Mouse (Mus musculus) testis, postnatal 14 days (tissue): ENCODE measurements around the gene Hoxb6.

Experiments used
- DNase-seq: peaks from one replicate; pipeline ENCODE4 v3.0.0; 2021; ENCODE audit warnings: low spot score

Hoxb6 gene

DNA sequence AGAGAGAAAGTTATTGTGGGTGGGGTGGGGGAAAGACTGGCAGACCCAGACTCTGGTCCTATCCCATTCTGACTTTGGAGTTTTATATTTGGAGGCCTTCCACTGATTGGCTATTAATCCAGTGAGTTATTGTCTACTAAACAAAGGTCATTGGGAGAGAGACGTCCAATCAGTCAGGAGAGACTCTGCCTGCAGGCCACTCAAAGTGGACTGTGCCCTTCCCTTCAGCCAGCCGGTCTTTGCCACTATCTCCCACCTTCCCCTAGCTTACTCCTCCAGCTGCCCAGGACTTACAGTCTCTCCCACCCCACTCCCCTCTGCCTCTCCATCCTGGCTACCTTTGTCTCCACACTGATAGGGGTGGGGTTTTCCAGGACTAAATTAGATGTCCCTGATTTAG, 44.3 kb downstream of the Hoxb6 start:
- no peak for DNase-seq

DNA sequence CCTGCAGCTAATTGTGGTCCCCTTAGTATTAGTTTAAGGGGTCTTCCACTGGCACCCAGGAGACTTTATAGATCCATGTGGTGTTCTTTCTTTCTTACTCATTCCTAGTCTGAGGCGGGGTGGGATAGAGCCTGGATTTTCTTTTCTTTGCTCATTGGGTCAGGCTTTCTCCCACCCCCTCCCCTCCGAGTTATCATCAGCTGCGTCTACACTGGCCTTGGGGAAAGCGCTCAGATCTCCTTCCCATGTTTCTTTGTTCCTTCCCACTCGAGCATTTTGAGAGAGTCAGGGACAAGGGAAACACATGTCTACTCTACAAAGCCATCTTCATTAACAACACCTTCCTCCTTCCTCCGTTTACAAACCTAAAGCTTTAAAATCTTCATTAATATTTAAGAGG, 44.8 kb downstream of the Hoxb6 start:
- no peak for DNase-seq

- DNase-seq = no peak
Measured at GRCm38 (mm10) chr11:96338957-96339855, 46.9 kb downstream of the Hoxb6 start.

- DNase-seq = no peak
Measured at GRCm38 (mm10) chr11:96340698-96341365, 48.6 kb downstream of the Hoxb6 start.

DNA sequence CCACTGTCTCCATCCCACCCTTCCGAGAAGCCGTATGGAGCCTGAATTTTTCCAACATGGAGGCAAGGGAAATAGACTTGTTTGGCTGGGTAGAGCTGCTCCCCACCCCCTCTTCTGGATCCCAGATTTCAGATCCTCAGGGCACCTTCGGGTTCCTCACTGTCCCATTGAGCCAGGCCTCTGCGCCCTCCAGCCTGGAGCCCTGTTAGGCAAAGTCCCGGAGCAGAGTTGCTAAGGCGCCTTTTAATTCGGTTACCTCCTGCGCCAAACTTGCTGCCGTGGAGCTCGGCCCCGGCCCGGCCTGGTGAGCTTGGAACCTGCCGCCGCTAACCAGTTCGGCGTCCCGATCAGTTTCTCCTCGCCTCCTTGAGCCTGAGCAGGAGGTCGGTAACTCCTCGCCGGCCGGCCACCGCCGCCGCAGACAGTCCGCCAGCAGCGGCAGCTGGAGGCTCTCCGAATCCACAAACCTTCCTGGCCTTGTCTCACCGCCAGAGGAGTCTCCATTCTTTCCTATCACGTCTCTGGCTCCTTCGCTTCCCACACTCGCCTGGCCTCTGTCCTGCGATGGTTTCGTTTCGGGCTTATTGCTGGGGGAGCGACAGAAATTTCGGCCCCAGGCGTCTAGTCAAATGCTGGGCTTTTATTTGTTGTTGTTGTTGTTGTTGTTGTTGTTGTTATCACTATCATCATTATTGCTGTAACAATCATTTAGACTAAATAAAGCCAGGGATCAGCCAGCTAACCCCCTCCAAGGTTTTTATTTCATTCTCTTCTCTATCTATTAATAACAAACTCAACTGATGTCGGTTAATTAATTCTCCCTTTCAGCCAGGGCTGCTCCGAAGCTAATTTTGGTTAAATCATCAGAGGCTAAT, 49.7 kb downstream of the Hoxb6 start:
- no peak for DNase-seq

GRCm38 (mm10) chr11:96342576-96342930, 50.3 kb downstream of the Hoxb6 start:
- DNase-seq = no peak

DNA sequence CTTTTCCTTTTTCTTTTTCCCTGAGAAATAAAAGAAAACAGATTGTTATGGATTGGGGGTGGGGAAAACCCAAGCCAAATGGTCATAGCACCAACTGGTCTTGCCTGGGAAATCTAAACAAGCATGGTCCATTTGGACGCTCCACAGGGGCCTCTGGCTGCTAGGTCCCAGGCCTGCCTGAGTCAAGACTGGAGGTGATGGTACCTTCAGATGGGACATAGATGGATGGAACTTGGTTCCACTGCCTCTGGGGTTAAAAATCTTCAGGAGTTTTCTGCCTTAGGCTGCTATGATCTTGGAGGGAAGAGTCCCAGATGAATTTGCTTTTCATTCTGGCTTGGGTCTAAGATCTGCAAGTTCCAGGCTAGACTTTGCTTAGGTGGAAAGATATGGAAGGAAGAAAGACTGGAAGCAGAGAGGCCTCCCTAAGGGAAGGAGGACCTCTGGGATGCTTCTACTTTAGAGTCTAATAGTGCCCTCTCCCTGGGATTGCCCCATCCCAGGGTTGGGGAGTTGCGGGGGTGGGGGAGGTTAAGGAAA, 51.0 kb downstream of the Hoxb6 start:
- DNase-seq = no peak

DNA sequence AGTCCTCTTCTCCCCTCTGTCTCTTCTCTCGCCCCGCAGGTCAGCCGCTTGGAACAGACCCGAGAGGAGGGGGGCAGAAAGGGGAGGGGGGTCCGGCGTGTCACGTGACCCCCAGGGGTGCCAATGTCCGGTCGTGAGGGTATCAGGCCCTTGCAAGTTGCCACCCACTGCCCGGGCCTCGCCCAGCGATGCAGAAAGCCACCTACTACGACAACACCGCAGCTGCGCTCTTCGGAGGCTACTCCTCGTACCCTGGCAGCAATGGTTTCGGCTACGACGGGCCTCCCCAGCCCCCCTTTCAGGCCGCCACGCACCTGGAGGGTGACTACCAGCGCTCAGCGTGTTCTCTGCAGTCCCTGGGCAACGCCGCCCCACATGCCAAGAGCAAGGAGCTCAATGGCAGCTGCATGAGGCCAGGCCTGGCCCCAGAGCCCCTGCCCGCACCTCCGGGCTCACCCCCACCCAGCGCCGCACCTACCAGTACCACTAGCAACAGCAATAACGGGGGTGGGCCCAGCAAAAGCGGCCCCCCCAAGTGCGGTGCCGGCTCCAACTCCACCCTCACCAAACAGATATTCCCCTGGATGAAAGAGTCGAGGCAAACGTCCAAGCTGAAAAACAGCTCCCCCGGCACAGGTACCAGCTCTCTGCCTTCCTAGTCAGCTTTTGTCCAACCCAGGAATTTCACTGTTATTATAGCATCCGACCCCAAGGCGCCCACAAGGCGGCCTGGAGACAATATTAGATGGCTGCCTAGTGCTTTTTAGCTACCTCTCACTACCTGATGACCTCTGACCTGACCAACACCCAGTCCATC, 52.0 kb downstream of the Hoxb6 start:
- no peak for DNase-seq

DNA sequence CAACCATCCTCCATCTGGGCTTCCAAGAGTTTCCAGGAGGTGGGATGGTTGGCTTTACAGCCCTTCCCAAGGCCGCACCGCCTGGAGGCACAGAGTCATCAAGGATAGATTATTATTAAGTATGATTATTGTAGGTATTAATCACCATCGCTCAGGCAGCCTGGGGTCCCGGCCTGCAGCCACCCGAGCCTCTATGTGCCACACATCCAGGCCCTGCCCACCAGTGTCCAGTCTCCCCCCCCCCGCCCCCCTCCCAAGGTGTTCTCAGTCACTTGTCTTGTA, 52.5 kb downstream of the Hoxb6 start:
- no peak for DNase-seq

- no peak for DNase-seq
Measured at GRCm38 (mm10) chr11:96345220-96345892, 53.1 kb downstream of the Hoxb6 start.

GRCm38 (mm10) chr11:96345893-96346806, 53.9 kb downstream of the Hoxb6 start:
- DNase-seq = no peak

GRCm38 (mm10) chr11:96346916-96347520, 54.7 kb downstream of the Hoxb6 start:
- DNase-seq = no peak

DNA sequence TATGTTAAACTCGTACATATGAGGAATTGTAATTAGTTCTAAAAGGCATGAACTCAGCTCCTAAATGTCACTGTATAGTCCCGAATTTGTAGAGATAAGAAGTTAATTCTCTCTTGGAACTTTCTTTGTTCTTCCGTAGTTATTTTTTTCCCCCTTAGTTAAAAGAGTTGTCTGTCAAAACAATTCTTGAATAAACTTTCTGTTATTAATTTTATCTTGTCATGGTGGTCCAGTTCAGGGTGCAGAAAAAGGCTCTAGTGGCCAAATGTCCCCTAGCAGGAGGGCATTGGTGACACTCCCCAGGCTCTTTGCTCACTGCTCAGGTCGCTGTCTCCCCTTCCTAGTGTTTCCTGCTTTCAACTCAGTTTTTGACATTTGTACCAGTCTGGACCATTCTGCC, 55.4 kb downstream of the Hoxb6 start:
- no peak for DNase-seq

DNA sequence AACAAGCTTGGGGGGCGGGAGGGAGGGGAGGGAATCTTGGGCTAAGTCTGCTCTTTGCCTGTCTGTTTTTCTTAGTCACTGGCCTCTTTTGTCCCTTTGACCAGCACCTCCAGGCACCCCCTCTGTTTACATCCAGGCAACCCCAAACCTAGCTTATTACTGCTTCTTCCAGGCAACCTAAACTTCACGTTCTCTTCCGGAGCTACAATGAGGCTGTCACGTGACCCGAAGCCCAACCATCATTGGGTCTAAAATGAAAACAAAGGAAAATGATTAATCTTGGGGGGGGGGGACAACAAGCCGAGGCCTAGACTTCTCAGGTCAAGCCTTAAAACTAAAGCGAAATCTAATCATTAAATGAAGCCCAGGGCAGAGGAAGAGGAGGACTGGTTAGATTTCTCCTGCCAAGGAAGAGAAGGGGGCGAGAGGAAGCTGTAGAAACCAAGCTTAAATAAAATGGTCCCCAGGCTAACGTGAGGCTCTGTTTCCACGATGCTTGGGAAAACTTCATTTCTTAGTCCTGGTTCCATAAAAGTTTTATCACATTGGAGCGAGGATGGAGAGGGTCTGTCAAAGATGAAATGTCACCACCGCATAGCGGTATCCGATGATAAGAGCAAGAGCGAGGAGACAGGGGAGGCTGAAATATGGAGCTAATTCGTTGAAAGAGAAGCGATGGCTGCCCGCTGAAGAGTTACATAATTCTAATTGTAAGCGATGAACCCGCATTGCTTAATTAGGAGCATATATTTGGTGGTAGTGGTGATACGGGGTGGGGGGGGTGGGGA, 56.1 kb downstream of the Hoxb6 start:
- DNase-seq = no peak

DNA sequence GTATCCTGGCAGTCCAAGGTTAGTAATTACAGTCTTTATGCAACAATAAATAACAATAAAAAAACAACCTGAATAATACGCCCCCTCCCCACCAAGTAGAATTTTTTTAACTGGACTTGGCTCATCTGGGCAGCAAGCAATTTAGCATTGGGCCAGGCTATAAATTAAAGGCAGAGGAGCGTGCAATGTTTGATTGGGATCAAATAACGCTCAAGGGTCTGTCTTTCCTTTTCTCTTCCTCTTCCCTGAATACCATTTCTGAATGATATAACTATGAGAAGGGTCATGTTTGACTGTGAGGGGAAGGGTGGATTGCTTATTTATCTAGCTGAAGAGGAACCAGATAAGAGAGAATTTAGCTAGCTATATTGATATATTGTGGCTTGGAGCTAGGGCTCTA, 56.7 kb downstream of the Hoxb6 start:
- DNase-seq = no peak

DNA sequence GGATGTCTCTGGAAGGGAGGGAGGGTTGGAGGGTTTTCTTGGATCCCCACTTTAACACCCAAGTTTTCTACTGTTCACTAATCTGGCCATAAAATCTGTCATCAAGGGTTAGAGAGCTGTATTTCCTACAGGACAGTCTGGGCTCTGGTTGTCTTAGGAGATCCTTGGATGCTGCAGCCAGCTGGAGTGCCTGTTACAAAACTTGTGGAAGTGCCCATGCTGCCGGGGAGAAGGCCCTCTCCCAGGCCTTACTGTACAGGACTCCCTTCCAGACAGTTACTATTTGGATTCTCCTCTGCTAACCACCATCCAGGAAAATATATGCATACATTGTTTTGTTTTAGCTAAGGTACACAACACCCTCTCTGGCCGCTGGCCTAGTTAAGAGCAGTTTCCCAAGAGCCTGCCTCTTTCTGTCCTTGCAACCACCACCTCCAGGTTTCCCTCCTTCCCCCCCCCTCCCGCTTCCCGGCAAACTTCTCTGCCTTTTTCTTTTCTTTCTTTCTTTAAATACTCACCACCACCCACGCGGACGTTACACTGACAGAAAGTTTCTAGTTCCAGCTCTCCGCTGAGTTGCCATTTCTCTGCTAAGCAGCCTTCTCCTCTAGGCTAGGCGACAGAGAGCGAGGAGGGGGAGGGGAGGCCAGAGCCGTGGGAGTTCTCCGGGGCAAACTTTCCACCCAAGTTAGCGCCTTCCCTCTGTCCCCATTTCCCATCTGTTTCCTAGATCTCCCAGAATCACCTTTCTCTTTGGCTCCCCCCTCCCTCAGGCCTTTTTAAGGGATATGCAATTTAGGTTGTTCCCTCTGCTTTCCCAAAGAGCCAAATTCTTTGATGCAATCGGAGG, 57.4 kb downstream of the Hoxb6 start:
- no peak for DNase-seq

- DNase-seq = no peak
Measured at GRCm38 (mm10) chr11:96350341-96350624, 58.0 kb downstream of the Hoxb6 start, which contains the start of gene Hoxb2. Gene Hoxb2 (plus strand): TSS chr11:96350525.

DNA sequence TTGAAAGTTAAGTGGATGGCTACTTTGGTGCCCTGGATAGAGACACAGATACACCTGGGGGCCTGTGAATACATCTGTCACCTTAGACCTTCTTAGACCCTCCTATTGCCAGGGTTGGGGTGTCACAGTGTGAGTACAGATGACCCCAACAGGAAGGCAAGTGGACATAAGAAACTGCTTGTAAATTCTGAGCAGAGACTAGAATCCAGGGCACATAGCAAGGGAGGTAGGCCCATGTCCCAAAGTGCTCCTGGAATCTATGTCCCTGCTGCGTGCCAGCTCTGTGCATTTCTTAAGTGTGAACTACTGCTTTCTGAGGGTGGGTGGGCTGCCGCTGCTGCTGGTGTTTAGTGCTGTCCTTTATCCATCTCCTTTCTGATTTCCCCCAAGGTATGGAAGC, 58.5 kb downstream of the Hoxb6 start:
- no peak for DNase-seq
